Comparison of ENCODE assay signal across 9 mouse cellular contexts in genomic region chr17:13669206-13669605, GRCm38 (mm10).
DNase-seq lines count a peak whose midpoint lies in the region; ATAC-seq and TF ChIP-seq lines count a peak whose summit lies in the region.
"Had no signal": no experiment of that assay in that cellular context is flagged by ENCODE, and none has a peak within 500 bp of the region (broad histone marks: within the 10 kb centered on the region; RNA-seq: fewer than 3 reads in every experiment).

No protein-coding gene starts in this region.

- no peak overlapping the region for H3K4me3 ChIP-seq in midbrain, embryonic 15.5 days
- no peak overlapping the region for H3K4me3 ChIP-seq in intestine, postnatal 0 days (ENCODE audit: low read depth, low read length)
- H3K4me3 ChIP-seq: limb, embryonic 12.5 days had no signal

- H3K36me3 ChIP-seq in midbrain, embryonic 15.5 days (replicated peaks), result no peaks in the 10 kb centered on the region
- no peaks in the 10 kb centered on the region for H3K36me3 ChIP-seq in intestine, postnatal 0 days (ENCODE audit: control insufficient read depth, insufficient read depth)
- H3K36me3 ChIP-seq: limb, embryonic 12.5 days had no signal

- DNase-seq in cerebellum, postnatal 10 days, result peak; percentile 76
- DNase-seq in cerebellum, adult 11 months, result no peak
- DNase-seq in urinary bladder, postnatal 14 days (ENCODE audit: low spot score), result peak; percentile 79
- no peak for DNase-seq in urinary bladder, postnatal 10 days (ENCODE audit: low spot score)
- peak; percentile 68 for DNase-seq in kidney, postnatal 10 days
- no peak for DNase-seq in embryo, embryonic 10 days (ENCODE audit: low spot score)

- peak overlapping the region; percentile 24; the same call in 1 of the 2 replicates for H3K9ac ChIP-seq in midbrain, embryonic 15.5 days
- H3K9ac ChIP-seq in intestine, postnatal 0 days (ENCODE audit: low read depth, low read length), result no peak overlapping the region
- H3K9ac ChIP-seq: limb, embryonic 12.5 days had no signal

- H3K9me3 ChIP-seq in midbrain, embryonic 15.5 days, result no peaks in the 10 kb centered on the region
- no peaks in the 10 kb centered on the region for H3K9me3 ChIP-seq in intestine, postnatal 0 days (ENCODE audit: control insufficient read depth)
- H3K9me3 ChIP-seq: limb, embryonic 12.5 days had no signal

- peaks cover 38% of the 10 kb centered on the region for H3K4me1 ChIP-seq in midbrain, embryonic 15.5 days
- H3K4me1 ChIP-seq in intestine, postnatal 0 days (replicated peaks; ENCODE audit: control insufficient read depth, insufficient read depth, low read length), result peaks cover 5% of the 10 kb centered on the region

- peak overlapping the region; percentile 34 for H3K4me2 ChIP-seq in midbrain, embryonic 15.5 days
- H3K4me2 ChIP-seq in intestine, postnatal 0 days (replicated peaks; ENCODE audit: low read depth), result no peak overlapping the region

- WGBS in midbrain, embryonic 15.5 days, result 2% methylated on average over 8 of the region's 8 CpGs
- WGBS in intestine, postnatal 0 days, result 40% methylated on average over 8 of the region's 8 CpGs

- ATAC-seq in midbrain, embryonic 15.5 days (replicated peaks), result peak; percentile 57
- no peak for ATAC-seq in intestine, postnatal 0 days

- H3K27me3 ChIP-seq in midbrain, embryonic 15.5 days (replicated peaks), result no peaks in the 10 kb centered on the region
- H3K27me3 ChIP-seq in intestine, postnatal 0 days (replicated peaks; ENCODE audit: control insufficient read depth, insufficient read depth, low read length), result no peaks in the 10 kb centered on the region

- peak overlapping the region; percentile 90 for H3K27ac ChIP-seq in midbrain, embryonic 15.5 days
- no peak overlapping the region for H3K27ac ChIP-seq in intestine, postnatal 0 days (ENCODE audit: low read depth, low read length)

- no peak for TF ChIP-seq CTCF in intestine, postnatal 0 days (IDR thresholded peaks at IDR 0.05; ENCODE audit: low read depth)

Comparison
In these comparisons a context has a peak if more than half of its experiments do, and no peak if none do; other contexts are left out.
1. DNase-seq: peak in cerebellum, postnatal 10 days (2 of 2), urinary bladder, postnatal 14 days (single experiment) and kidney, postnatal 10 days (single experiment); none in cerebellum, adult 11 months (single experiment), urinary bladder, postnatal 10 days (single experiment) and embryo, embryonic 10 days (single experiment).